Mouse (Mus musculus) embryonic facial prominence, embryonic 11.5 days (tissue): ENCODE measurements at regions not wholly inside any gene's neighbourhood (a gene's known extent, or its start where the extent isn't known, plus 50 kb on each side); places are given as distances from the start of the nearest gene placed in this dataset.

Experiments used
- ATAC-seq: fragments of 200-750 bp; cut with Nextera tagmentation; replicated peaks from 2 replicates; pipeline ENCODE4 v1.8.0; 2017; ENCODE audit warnings: low read depth; ENCODE audit not compliant: insufficient number of reproducible peaks, low FRiP score, low TSS enrichment
- DNase-seq: peaks from one replicate; pipeline ENCODE4 v3.0.0-alpha.2; 2015; ENCODE audit warnings: low spot score
- H3K27ac ChIP-seq: fragments of 300-500 bp; sonication (generic); replicated peaks from 2 replicates; pipeline ENCODE4 v1.5.1; 2014; ENCODE audit warnings: mild to moderate bottlenecking, low read depth, low read length, control low read depth
- H3K27me3 ChIP-seq: fragments of 300-500 bp; sonication (generic); 2 replicates; pipeline ENCODE4 v1.6.1; 2014; ENCODE audit warnings: mild to moderate bottlenecking, low read length, moderate library complexity, mixed read lengths; ENCODE audit not compliant: control insufficient read depth, insufficient read depth
- H3K36me3 ChIP-seq: fragments of 300-500 bp; sonication (generic); replicated peaks from 2 replicates; pipeline ENCODE4 v1.6.1; 2014; ENCODE audit warnings: low read depth, mild to moderate bottlenecking, low read length, moderate library complexity, mixed read lengths; ENCODE audit not compliant: control insufficient read depth, insufficient read depth
- H3K4me1 ChIP-seq: fragments of 300-500 bp; sonication (generic); 2 replicates; pipeline ENCODE4 v1.6.1; 2014; ENCODE audit warnings: low read length, mixed read lengths; ENCODE audit not compliant: control insufficient read depth, insufficient read depth
- H3K4me2 ChIP-seq: fragments of 300-500 bp; sonication (generic); 2 replicates; pipeline ENCODE4 v1.6.1; 2014; ENCODE audit warnings: low read depth, mild to moderate bottlenecking, control low read depth, low read length, moderate library complexity
- H3K4me3 ChIP-seq: fragments of 300-500 bp; sonication (generic); 2 replicates; pipeline ENCODE4 v1.5.1; 2014; ENCODE audit warnings: low read depth, low read length, control low read depth
- H3K9ac ChIP-seq: fragments of 300-500 bp; sonication (generic); replicated peaks from 2 replicates; pipeline ENCODE4 v1.6.1; 2014; ENCODE audit warnings: mild to moderate bottlenecking, control low read depth, low read length
- H3K9me3 ChIP-seq: fragments of 300-500 bp; sonication (generic); replicated peaks from 2 replicates; pipeline ENCODE4 v1.6.1; 2016; ENCODE audit warnings: mild to moderate bottlenecking, low read length, inconsistent platforms, mixed read lengths; ENCODE audit not compliant: control insufficient read depth
- WGBS: fragments of 180-500 bp; shearing (Covaris S2); extraction: QIAGEN DNeasy Blood & Tissue Kit; methylation state at CpG from one replicate; pipeline ENCODE4 v1.1.7; 2014; 5-methylcytosine and 5-hydroxymethylcytosine counted together

DNA sequence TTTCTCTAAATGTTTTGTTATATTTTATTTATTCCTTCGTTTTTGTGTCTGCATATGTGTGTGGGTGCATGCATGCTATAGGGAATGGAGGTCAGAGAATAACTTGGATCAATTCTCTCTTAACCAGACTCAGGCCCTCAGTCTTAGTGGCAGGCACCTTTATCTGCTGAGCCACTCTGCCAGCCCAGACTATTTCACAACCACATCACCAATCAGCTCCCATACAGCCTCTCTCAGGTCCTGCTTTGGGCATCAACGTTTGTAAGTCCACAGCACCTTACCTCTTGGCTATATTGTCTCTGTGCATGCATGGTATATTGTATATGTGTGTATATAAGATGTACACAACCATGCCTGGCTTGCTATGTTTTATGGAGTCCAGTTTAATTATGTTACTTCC is 159.9 kb downstream of the Rab11fip4 start:
- no peaks in the 10 kb centered on the region for H3K9me3 ChIP-seq
- no peak overlapping the region for H3K9ac ChIP-seq
- H3K4me2 ChIP-seq, result no peak overlapping the region
- ATAC-seq, result no peak
- H3K27ac ChIP-seq, result no peak overlapping the region
- H3K4me1 ChIP-seq, result no peaks in the 10 kb centered on the region
- H3K4me3 ChIP-seq, result no peak overlapping the region
- H3K36me3 ChIP-seq, result no peaks in the 10 kb centered on the region
- no peak for DNase-seq
- 79% methylated on average over 2 of the region's 2 CpGs for WGBS
- no peaks in the 10 kb centered on the region for H3K27me3 ChIP-seq

DNA sequence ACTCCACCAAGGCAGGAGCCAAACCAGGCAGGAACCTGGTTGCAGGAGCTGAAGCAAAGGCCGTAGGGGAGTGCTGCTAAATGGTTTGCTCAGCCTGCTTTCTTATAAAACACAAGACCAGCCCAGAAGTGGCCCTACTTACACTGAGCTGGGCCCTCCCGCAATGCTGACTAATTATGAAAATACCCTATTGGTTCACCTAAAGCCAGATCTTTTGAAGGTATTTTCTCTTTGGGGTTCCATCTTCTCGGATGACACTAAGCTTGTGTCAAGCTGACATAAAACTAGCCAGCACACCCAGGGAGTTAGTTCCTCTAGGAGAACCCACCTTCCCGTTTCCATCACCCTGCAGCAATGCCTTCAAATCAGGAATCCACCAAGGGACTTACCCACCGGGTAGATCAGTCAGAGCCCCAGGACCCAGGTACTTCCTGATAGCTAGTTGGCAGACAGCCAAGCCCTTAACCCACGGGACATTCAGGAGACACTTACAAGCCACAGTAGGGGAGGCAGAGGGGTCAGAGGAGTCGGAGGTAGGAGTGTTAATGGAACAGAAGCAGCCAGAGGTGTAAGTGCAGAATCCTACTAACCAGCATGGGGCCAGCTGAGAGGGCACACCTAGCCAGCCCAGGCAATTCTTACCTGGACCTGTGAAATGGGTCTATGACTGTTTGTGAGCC is 158.9 kb downstream of the Rab11fip4 start:
- H3K36me3 ChIP-seq, result no peaks in the 10 kb centered on the region
- H3K4me3 ChIP-seq, result no peak overlapping the region
- 75% methylated on average over 7 of the region's 7 CpGs for WGBS
- ATAC-seq (no peak), DNase-seq (no peak)
- H3K4me1 ChIP-seq, result no peaks in the 10 kb centered on the region
- no peaks in the 10 kb centered on the region for H3K27me3 ChIP-seq
- H3K9ac ChIP-seq, result no peak overlapping the region
- H3K4me2 ChIP-seq, result no peak overlapping the region
- H3K27ac ChIP-seq, result no peak overlapping the region
- H3K9me3 ChIP-seq, result no peaks in the 10 kb centered on the region

GRCm38 (mm10) chr11:79749141-79749540 is 158.1 kb downstream of the Rab11fip4 start:
- H3K4me1 ChIP-seq, result no peaks in the 10 kb centered on the region
- no peaks in the 10 kb centered on the region for H3K36me3 ChIP-seq
- H3K27ac ChIP-seq, result no peak overlapping the region
- H3K4me2 ChIP-seq, result no peak overlapping the region
- ATAC-seq (no peak), DNase-seq (no peak)
- no peaks in the 10 kb centered on the region for H3K9me3 ChIP-seq
- H3K4me3 ChIP-seq, result no peak overlapping the region
- no peak overlapping the region for H3K9ac ChIP-seq
- 96% methylated on average over 10 of the region's 10 CpGs for WGBS
- H3K27me3 ChIP-seq, result no peaks in the 10 kb centered on the region

DNA sequence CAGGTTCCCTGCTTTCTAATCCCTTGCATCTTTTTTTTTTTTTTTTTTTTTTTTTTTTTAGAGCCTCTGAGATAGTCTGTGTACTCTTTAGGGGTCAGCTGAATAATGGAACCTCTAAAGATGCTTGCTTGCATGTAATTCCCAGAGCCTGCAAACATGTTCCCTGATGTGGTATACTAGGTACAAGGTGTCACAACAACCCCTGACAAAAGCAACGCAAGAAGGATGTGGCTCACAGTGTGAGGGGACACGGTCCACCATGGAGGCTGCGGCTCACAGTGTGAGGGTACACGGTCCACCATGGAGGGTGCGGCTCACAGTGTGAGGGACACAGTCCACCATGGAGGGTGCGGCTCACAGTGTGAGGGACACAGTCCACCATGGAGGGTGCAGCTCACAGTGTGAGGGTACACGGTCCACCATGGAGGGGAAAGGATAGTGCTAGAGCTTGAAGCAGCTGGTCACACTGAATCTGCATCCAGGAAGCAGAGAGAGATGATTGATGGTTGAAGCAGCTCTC is 157.7 kb downstream of the Rab11fip4 start:
- Histone ChIP-seq H3K36me3 (no peaks in the 10 kb centered on the region), H3K4me3 (no peak overlapping the region), H3K9ac (no peak overlapping the region), H3K4me1 (no peaks in the 10 kb centered on the region), H3K27ac (no peak overlapping the region), H3K4me2 (no peak overlapping the region), H3K9me3 (no peaks in the 10 kb centered on the region), H3K27me3 (no peaks in the 10 kb centered on the region)
- DNase-seq, result no peak
- 96% methylated on average over 7 of the region's 7 CpGs for WGBS
- ATAC-seq, result no peak

GRCm38 (mm10) chr11:79747801-79748200 is 156.8 kb downstream of the Rab11fip4 start:
- H3K4me2 ChIP-seq, result no peak overlapping the region
- no peak overlapping the region for H3K27ac ChIP-seq
- no peak overlapping the region for H3K9ac ChIP-seq
- WGBS, result 79% methylated on average over 6 of the region's 6 CpGs
- H3K4me1 ChIP-seq, result no peaks in the 10 kb centered on the region
- H3K27me3 ChIP-seq, result no peaks in the 10 kb centered on the region
- no peak overlapping the region for H3K4me3 ChIP-seq
- no peaks in the 10 kb centered on the region for H3K9me3 ChIP-seq
- no peak for ATAC-seq
- no peaks in the 10 kb centered on the region for H3K36me3 ChIP-seq
- no peak for DNase-seq
